Mouse (Mus musculus): ENCODE data around the gene Spaca4.
A peak's percentile ranks its signal among the peaks of the same experiment; 100 is the strongest.

DNA sequence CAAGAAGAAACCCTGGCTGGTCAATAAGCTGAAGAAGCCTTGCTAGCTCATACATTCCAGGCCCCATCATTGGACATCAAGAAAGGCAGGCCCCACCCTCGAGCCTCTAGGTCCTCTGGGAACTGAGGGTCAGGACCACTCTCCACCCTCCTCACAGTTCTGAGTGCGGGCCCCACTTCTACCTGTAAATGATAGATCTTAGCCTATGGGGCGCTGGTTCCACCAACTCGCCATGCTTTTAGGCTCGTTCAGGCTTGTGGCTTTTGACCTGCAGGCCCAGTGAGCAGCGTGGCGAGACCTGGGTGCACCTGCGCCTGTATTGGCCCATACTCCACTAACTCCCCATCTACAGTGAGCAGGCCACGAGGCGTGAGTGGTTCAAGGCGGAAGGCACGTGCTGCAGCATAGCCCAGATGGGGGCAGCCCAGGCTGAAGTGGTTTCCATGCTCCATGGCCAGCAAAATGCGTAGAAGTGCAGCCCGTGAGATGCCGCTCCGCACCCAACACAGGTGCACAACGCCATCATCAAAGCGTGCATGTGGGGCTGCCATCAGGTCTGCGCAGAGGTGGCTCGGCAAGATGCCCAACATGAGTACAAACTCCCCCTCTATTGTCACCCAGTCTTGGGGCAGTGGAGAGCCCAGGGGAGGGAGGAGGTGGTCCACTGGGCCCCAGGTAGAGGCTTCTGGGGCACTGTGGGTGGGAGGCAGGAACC, 15.0 kb downstream of the Spaca4 start:
- TF ChIP-seq POLR2A (IDR thresholded peaks at IDR 0.05; ENCODE audit: control insufficient read depth in 1 of 2, insufficient read depth in 1 of 2, low read depth in 1 of 2, low read length in 2 of 2, poor library complexity in 1 of 2) (0 out of 4 replicates have a peak, but pooled peaks of 1 of the 2 experiments have one; percentile 9), MAZ (IDR thresholded peaks at IDR 0.05; ENCODE audit: low read depth, low read length) (no peak), EP300 (IDR thresholded peaks at IDR 0.05; ENCODE audit: low read depth in 1 of 2, low read length in 2 of 2) (no peak), POLR2AphosphoS2 (IDR thresholded peaks at IDR 0.05; ENCODE audit: low read length) (0 out of 2 replicates have a peak, but pooled peaks have one; percentile 15), SIN3A (IDR thresholded peaks at IDR 0.05; ENCODE audit: low read length) (no peak), KAT2A (conservative IDR thresholded peaks at IDR 0.05; ENCODE audit: low read depth, low read length) (no peak), MAX (IDR thresholded peaks at IDR 0.05; ENCODE audit: low read length) (no peak), MYC (IDR thresholded peaks at IDR 0.05; ENCODE audit: low read depth, low read length) (no peak), GATA1 (IDR thresholded peaks at IDR 0.05; ENCODE audit: low read depth, low read length) (no peak), USF1 (IDR thresholded peaks at IDR 0.05; ENCODE audit: low read depth, low read length) (no peak), CTCF (IDR thresholded peaks at IDR 0.05 in 2 of 3, conservative IDR thresholded peaks at IDR 0.05 in 1 of 3; ENCODE audit: control insufficient read depth in 1 of 3, insufficient read depth in 1 of 3, low read depth in 2 of 3, low read length in 3 of 3, poor library complexity in 1 of 3, severe bottlenecking in 1 of 3) (no peak), ETS1 (IDR thresholded peaks at IDR 0.05; ENCODE audit: low read depth, low read length) (no peak), USF2 (IDR thresholded peaks at IDR 0.05; ENCODE audit: borderline replicate concordance in 1 of 2, insufficient read depth in 1 of 2, low read depth in 1 of 2, low read length in 2 of 2) (no peak), SMC3 (IDR thresholded peaks at IDR 0.05; ENCODE audit: low read depth, low read length) (no peak)

Measured in MEL (cell line).